Mouse (Mus musculus) urinary bladder, postnatal 4 days (tissue): Measurements from ENCODE around the gene Ccdc51.

Experiments
- DNase-seq, 2 experiments: peaks; one replicate each; pipeline ENCODE4 v3.0.0; 2021 to 2022; ENCODE audit warnings: low spot score in 2 of 2

Gene Ccdc51

GRCm38 (mm10) chr9:109122553-109123085 lies 40.3 kb downstream of the Ccdc51 start:
- no peak for DNase-seq

GRCm38 (mm10) chr9:109123266-109123665 lies 41.0 kb downstream of the Ccdc51 start:
- no peak for DNase-seq

GRCm38 (mm10) chr9:109124164-109124563 lies 41.9 kb downstream of the Ccdc51 start:
- no peak for DNase-seq

- no peak for DNase-seq
Observed at GRCm38 (mm10) chr9:109125043-109125442, 42.8 kb downstream of the Ccdc51 start.

GRCm38 (mm10) chr9:109125481-109125880 lies 43.2 kb downstream of the Ccdc51 start:
- DNase-seq: no peak

- no peak for DNase-seq
Observed at GRCm38 (mm10) chr9:109127076-109127475, 44.8 kb downstream of the Ccdc51 start.

- no peak for DNase-seq
Observed at GRCm38 (mm10) chr9:109128211-109128610, 45.9 kb downstream of the Ccdc51 start.

GRCm38 (mm10) chr9:109130076-109130475 lies 47.8 kb downstream of the Ccdc51 start:
- DNase-seq: no peak

- DNase-seq: peak in 1 of 2 experiments; percentile 16
Observed at GRCm38 (mm10) chr9:109140414-109140813, 58.1 kb downstream of the Ccdc51 start.
